Mouse (Mus musculus) adrenal gland, postnatal 0 days (tissue): ENCODE data around the gene Fam205a2. TPM values are rescaled to one million over a fixed set of nuclear protein-coding genes. Genes with fewer than 3 reads are reported as not detected.

Source experiments
- polyA plus RNA-seq: library from polyadenylated mRNA; unstranded; fragments of >200 nt; fragmentation: Nextera tagmentation; extraction: Ambion mirVana; gene quantifications from 2 replicates; pipeline ENCODE4 v1.2.1, GENCODE M21; 2015

Gene Fam205a2
- polyA plus RNA-seq, result not detected in 2 replicates

DNA sequence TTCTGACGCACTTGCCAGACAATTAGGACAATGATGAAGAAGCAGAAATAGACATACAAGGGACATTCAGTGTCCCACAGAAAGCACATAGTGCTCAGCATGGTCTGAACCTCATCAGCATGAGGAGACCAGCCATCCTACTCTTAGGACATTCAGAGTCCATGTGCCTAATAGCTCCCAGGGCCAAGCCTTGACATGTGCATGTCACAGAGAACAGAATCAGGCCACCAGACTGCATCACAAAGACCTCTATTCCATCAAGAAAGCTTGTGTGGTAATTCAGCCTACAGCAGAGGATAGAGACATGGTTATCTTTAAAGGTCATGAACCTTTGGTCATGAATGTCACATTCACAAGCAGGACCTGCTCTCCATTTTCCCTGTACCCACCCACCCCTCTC is at the start of gene Fam205a2:
Gene Fam205a2 (minus strand): TSS at position 101 of the 400 bp plus-strand sequence.

Other genes with a start within 250 kb of the Fam205a2 start
- gene Gm21953, start 233.9 kb downstream of the Fam205a2 start, polyA plus RNA-seq, result 1.4 TPM in 2 replicates
- gene Fam205a3, start 209.8 kb downstream of the Fam205a2 start, polyA plus RNA-seq, result not detected in 2 replicates
- 1.4 TPM in 2 replicates for gene Gm21586, start 88.8 kb downstream of the Fam205a2 start, polyA plus RNA-seq
- gene Gm2163, start 61.4 kb downstream of the Fam205a2 start, polyA plus RNA-seq, result 0.09 and 0.10 TPM in 2 replicates
- gene Gm10591, start 84.0 kb upstream of the Fam205a2 start, polyA plus RNA-seq, result not detected in 2 replicates
- 0.58 and 0.99 TPM in 2 replicates for gene Gm2564, start 101.5 kb upstream of the Fam205a2 start, polyA plus RNA-seq
- gene Ccl27b, start 127.1 kb upstream of the Fam205a2 start, polyA plus RNA-seq, result not detected in 2 replicates
- not detected in 2 replicates for gene Il11ra2, start 133.7 kb upstream of the Fam205a2 start, polyA plus RNA-seq
- gene 4930578G10Rik, start 207.4 kb upstream of the Fam205a2 start, polyA plus RNA-seq, result not detected in 2 replicates
- 0.26 and 0.38 TPM in 2 replicates for gene Ccl19, start 228.4 kb upstream of the Fam205a2 start, polyA plus RNA-seq
- 5.0 and 15.3 TPM in 2 replicates for gene Ccl21a, start 245.8 kb upstream of the Fam205a2 start, polyA plus RNA-seq